Mouse (Mus musculus) heart, postnatal 0 days (tissue): ENCODE results near the gene Hist1h4f. TPM values are rescaled to one million over a fixed set of nuclear protein-coding genes. Genes with fewer than 3 reads are reported as not detected.
"Not testable (repeated sequence)": the region's sequence is repeated elsewhere in the genome, so short reads cannot be mapped to it uniquely, and the experiment has no call there.

Experiments used
- ATAC-seq: fragments of 200-750 bp; cut with Nextera tagmentation; 2 replicates; pipeline ENCODE4 v1.8.0; 2017; ENCODE audit warnings: low read depth, moderate number of reproducible peaks, moderate library complexity; ENCODE audit not compliant: insufficient read depth
- DNase-seq: peaks from one replicate; pipeline ENCODE4 v3.0.0-alpha.2; 2016; ENCODE audit warnings: low spot score
- H3K27ac ChIP-seq: fragments of 300-500 bp; sonication (generic); 2 replicates; pipeline ENCODE4 v1.5.1; 2014; ENCODE audit warnings: low read depth, mild to moderate bottlenecking
- H3K27me3 ChIP-seq: fragments of 300-500 bp; sonication (generic); 2 replicates; pipeline ENCODE4 v1.6.1; 2014; ENCODE audit warnings: low read length, mixed read lengths; ENCODE audit not compliant: control insufficient read depth, insufficient read depth
- H3K36me3 ChIP-seq: fragments of 300-500 bp; sonication (generic); replicated peaks from 2 replicates; pipeline ENCODE4 v1.6.1; 2014; ENCODE audit warnings: low read length, mixed read lengths; ENCODE audit not compliant: control insufficient read depth, insufficient read depth
- H3K4me1 ChIP-seq: fragments of 300-500 bp; sonication (generic); 2 replicates; pipeline ENCODE4 v1.6.1; 2014; ENCODE audit warnings: antibody characterized with exemption; ENCODE audit not compliant: control insufficient read depth, insufficient read depth
- H3K4me2 ChIP-seq: fragments of 300-500 bp; sonication (generic); 2 replicates; pipeline ENCODE4 v1.6.1; 2014; ENCODE audit warnings: low read depth, mild to moderate bottlenecking, low read length, moderate library complexity
- H3K4me3 ChIP-seq: fragments of 300-500 bp; sonication (generic); 2 replicates; pipeline ENCODE4 v1.5.1; 2014; ENCODE audit warnings: low read depth, low read length
- H3K9ac ChIP-seq: fragments of 300-500 bp; sonication (generic); replicated peaks from 2 replicates; pipeline ENCODE4 v1.6.1; 2014; ENCODE audit warnings: low read depth, low read length, mixed read lengths
- H3K9me3 ChIP-seq: fragments of 300-500 bp; sonication (generic); replicated peaks from 2 replicates; pipeline ENCODE4 v1.6.1; 2016; ENCODE audit warnings: low read length; ENCODE audit not compliant: control insufficient read depth
- CTCF ChIP-seq: IDR thresholded peaks from 2 replicates; pipeline ENCODE4 v1.5.1; 2016; ENCODE audit warnings: antibody characterized with exemption, control low read depth, low read depth
- EP300 ChIP-seq: IDR thresholded peaks from 2 replicates; pipeline ENCODE4 v1.6.1; 2016; ENCODE audit warnings: antibody characterized with exemption, low read depth
- WGBS: fragments of 180-500 bp; shearing (Covaris S2); extraction: QIAGEN DNeasy Blood & Tissue Kit; methylation state at CpG from one replicate; pipeline ENCODE4 v1.1.7; 2014; 5-methylcytosine and 5-hydroxymethylcytosine counted together
- polyA plus RNA-seq: library from polyadenylated mRNA; unstranded; fragments of >200 nt; fragmentation: Nextera tagmentation; extraction: Ambion mirVana; gene quantifications from 2 replicates; pipeline ENCODE4 v1.2.1, GENCODE M21; 2015
- total RNA-seq: library from RNA; depleted of rRNA; stranded (reverse); fragments of >200 nt; gene quantifications from 2 replicates; pipeline ENCODE4 v1.2.3, GENCODE M21; 2014; ENCODE audit warnings: low replicate concordance

Hist1h4f gene
- total and polyA plus RNA-seq, 2 experiments from 2014 or later, result 3,073 TPM; not detected in 1

GRCm38 (mm10) chr13:23535137-23536075 lies 16.0 kb downstream of the Hist1h4f start, which contains the start of gene Hist1h3g:
Hist1h3g (plus strand) TSS chr13:23535422.
- H3K36me3 ChIP-seq, H3K9me3 ChIP-seq, H3K27me3 ChIP-seq: not testable (repeated sequence)
- Histone ChIP-seq H3K27ac (peak within 1 kb of the TSS; percentile 100), H3K9ac (peak within 1 kb of the TSS; percentile 59), H3K4me1 (peaks cover 12% of the 10 kb centered on the region), H3K4me2 (peak within 1 kb of the TSS; percentile 79), H3K4me3 (peak within 1 kb of the TSS; percentile 60)
- DNase-seq (peak; percentile 95), ATAC-seq (peak; percentile 78)
- 1% methylated on average over 47 of the region's 62 CpGs for WGBS
- TF ChIP-seq EP300, result peak; percentile 43; the same call in 1 of the 2 replicates

DNA sequence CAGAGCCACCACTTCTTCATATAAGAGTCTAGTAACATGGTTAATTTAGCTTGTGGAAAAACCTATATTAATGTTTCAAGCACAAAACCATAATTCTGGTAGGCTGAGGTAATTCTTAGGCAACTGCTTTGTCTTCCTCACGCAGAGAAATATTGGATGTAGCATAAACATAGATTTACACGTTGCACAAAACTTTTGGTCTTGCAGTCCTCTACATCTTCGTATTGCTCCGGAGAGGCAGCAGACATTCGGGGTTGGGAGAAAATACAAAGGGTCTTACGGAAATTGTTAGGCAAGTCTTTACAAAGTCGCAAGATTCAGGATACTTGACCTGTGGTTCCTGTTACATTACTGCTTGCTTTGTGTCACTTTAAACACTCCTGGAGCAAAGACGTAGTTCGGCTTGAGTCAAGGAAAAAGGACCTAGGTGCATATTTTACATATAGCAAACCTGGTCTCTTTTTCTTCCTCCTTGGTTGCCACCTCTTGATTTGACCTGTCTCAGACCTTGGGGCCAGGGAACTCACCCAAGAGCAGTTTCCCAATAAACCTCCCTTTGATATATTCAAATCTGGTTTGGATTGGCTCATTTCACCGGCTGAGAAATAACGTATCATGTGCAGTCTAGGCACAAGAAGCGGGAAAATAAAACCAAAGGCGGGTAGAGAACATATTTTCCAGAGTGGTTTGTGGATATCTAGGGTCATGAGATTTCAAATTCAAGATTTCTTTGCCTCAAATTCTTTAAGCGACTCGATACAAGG lies 16.9 kb downstream of the Hist1h4f start:
- Histone ChIP-seq H3K27me3 (no peaks in the 10 kb centered on the region), H3K27ac (peak overlapping the region; percentile 100), H3K4me2 (peak overlapping the region; percentile 79), H3K4me1 (peaks cover 12% of the 10 kb centered on the region), H3K9me3 (no peaks in the 10 kb centered on the region), H3K9ac (peak overlapping the region; percentile 59; the same call in 1 of the 2 replicates), H3K4me3 (peak overlapping the region; percentile 60), H3K36me3 (no peaks in the 10 kb centered on the region)
- no peak for DNase-seq
- ATAC-seq, result no peak
- 1% methylated on average over 15 of the region's 15 CpGs for WGBS
- TF ChIP-seq CTCF (no peak), EP300 (no peak)

DNA sequence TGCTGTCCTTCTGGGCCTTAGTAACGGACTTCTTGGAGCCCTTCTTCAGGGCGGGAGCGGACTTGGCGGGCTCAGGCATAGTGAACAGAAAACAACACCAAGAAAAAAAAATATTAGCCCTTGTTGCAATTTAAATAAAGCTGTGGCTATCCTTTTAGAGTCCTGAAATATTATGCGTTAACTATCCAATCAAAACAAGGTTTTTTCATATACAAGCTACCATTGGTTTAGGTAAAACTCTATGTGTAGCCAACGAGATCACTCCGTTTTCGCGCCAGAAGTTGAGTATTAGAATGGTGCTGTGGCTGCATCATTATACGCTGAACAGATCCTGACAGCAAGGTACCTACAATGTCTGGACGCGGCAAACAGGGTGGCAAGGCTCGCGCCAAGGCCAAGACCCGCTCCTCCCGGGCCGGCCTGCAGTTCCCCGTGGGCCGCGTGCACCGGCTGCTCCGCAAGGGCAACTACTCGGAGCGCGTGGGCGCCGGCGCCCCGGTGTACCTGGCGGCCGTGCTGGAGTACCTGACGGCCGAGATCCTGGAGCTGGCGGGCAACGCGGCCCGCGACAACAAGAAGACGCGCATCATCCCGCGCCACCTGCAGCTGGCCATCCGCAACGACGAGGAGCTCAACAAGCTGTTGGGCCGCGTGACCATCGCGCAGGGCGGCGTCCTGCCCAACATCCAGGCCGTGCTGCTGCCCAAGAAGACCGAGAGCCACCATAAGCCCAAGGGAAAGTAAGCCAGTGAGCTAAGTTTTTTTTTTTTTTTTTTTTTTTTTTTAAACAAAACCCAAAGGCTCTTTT lies 17.7 kb downstream of the Hist1h4f start, which contains the start of gene Hist1h2af:
Gene Hist1h2af, plus strand, starts transcription at position 347 of the 808 bp plus-strand sequence.
- H3K36me3 ChIP-seq, H3K27me3 ChIP-seq, H3K9me3 ChIP-seq: not testable (repeated sequence)
- DNase-seq (peak; percentile 86), ATAC-seq (peak; percentile 8; the same call in 1 of the 2 replicates)
- H3K4me1 ChIP-seq, result peaks cover 17% of the 10 kb centered on the region
- peak within 1 kb of the TSS; percentile 100 for H3K27ac ChIP-seq
- under 1% methylated on average over 25 of the region's 53 CpGs for WGBS
- peak within 1 kb of the TSS; percentile 60 for H3K4me3 ChIP-seq
- H3K9ac ChIP-seq, result peak within 1 kb of the TSS; percentile 59; the same call in 1 of the 2 replicates
- H3K4me2 ChIP-seq, result peak within 1 kb of the TSS; percentile 79

GRCm38 (mm10) chr13:23532262-23533075 lies 19.0 kb downstream of the Hist1h4f start:
- ATAC-seq (no peak), DNase-seq (no peak)
- TF ChIP-seq CTCF (no peak), EP300 (no peak)
- Histone ChIP-seq H3K9me3 (no peaks in the 10 kb centered on the region), H3K9ac (peak overlapping the region; percentile 87; the same call in 1 of the 2 replicates), H3K4me2 (peak overlapping the region; percentile 79), H3K36me3 (no peaks in the 10 kb centered on the region), H3K4me3 (peak overlapping the region; percentile 63), H3K4me1 (peaks cover 20% of the 10 kb centered on the region), H3K27me3 (no peaks in the 10 kb centered on the region), H3K27ac (peak overlapping the region; percentile 100)
- WGBS, result 23% methylated on average over 9 of the region's 9 CpGs
